Mouse (Mus musculus): ENCODE measurements around the gene Klhl21. TPM values are rescaled to one million over a fixed set of nuclear protein-coding genes. Genes with fewer than 3 reads are reported as not detected.
A peak's percentile ranks its signal among the peaks of the same experiment; 100 is the strongest.

Gene Klhl21
- polyA plus RNA-seq, 1 experiment from 2014 or later: 3.0 TPM

DNA sequence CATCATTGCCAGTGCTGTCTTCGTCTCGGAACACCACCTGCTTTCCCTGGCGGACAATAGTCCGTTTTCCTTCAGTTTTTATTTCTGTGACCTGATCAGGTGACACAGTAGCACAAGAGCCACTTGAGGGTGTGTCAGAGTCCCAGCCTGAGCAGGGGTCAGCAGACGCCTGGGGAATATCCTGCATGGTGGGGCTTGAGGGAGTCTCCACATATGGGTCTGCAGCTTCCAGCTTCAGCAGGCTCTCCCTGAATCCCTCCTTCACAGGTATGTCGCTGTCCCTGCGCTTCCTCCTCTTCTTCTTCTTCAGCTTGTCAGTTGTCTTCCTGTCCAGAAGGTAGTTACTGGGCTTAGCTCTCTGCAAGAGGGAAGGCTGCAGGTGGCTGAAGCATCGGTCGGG lies 16.5 kb upstream of the Klhl21 start:
- H3K4me3 ChIP-seq (ENCODE audit: low read depth, low read length): no peak overlapping the region
- DNase-seq (ENCODE audit: low spot score) (no peak), ATAC-seq (ENCODE audit: low FRiP score) (no peak)
- no peak overlapping the region for H3K27ac ChIP-seq (ENCODE audit: low read depth, low read length)
- H3K9ac ChIP-seq (ENCODE audit: low read depth, low read length): no peak overlapping the region
- 94% methylated on average over 9 of the region's 9 CpGs for WGBS
- peaks cover 9% of the 10 kb centered on the region; the same call in 1 of the 2 replicates for H3K36me3 ChIP-seq (ENCODE audit: control insufficient read depth, insufficient read depth, low read length)
- peaks cover 10% of the 10 kb centered on the region for H3K4me1 ChIP-seq (replicated peaks; ENCODE audit: control insufficient read depth, insufficient read depth, low read length)
- H3K27me3 ChIP-seq (ENCODE audit: control insufficient read depth, insufficient read depth, low read length): no peaks in the 10 kb centered on the region
- H3K9me3 ChIP-seq (ENCODE audit: control insufficient read depth, low read length): no peaks in the 10 kb centered on the region
- H3K4me2 ChIP-seq (replicated peaks; ENCODE audit: low read depth, low read length): no peak overlapping the region

DNA sequence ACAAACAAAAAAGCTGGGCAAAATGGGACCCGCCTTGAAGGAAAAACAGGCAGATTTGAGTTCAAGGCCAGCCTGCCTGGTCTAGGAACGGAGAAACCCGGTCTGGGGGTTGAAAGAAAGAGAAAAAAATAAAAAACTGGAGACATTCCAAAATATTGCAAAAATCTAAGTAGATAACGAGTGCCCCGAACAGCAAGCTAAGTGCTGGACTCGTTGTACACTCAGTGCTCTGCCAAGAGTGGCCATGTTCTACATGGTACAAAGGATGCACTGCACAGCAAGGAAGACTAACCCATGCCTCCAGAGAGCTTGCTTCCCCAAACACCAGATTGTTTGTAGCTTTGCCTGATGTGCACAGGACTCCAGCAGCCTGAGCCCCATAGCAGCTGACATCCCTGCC lies 15.6 kb upstream of the Klhl21 start:
- no peak for ATAC-seq (ENCODE audit: low FRiP score)
- 86% methylated on average over 6 of the region's 6 CpGs for WGBS
- Histone ChIP-seq H3K9ac (ENCODE audit: low read depth, low read length) (no peak overlapping the region), H3K36me3 (ENCODE audit: control insufficient read depth, insufficient read depth, low read length) (peaks cover 9% of the 10 kb centered on the region; the same call in 1 of the 2 replicates), H3K4me3 (ENCODE audit: low read depth, low read length) (no peak overlapping the region), H3K27me3 (ENCODE audit: control insufficient read depth, insufficient read depth, low read length) (no peaks in the 10 kb centered on the region), H3K27ac (ENCODE audit: low read depth, low read length) (no peak overlapping the region), H3K4me1 (replicated peaks; ENCODE audit: control insufficient read depth, insufficient read depth, low read length) (peaks cover 8% of the 10 kb centered on the region), H3K4me2 (replicated peaks; ENCODE audit: low read depth, low read length) (no peak overlapping the region), H3K9me3 (ENCODE audit: control insufficient read depth, low read length) (no peaks in the 10 kb centered on the region)
- no peak for DNase-seq (ENCODE audit: low spot score)

DNA sequence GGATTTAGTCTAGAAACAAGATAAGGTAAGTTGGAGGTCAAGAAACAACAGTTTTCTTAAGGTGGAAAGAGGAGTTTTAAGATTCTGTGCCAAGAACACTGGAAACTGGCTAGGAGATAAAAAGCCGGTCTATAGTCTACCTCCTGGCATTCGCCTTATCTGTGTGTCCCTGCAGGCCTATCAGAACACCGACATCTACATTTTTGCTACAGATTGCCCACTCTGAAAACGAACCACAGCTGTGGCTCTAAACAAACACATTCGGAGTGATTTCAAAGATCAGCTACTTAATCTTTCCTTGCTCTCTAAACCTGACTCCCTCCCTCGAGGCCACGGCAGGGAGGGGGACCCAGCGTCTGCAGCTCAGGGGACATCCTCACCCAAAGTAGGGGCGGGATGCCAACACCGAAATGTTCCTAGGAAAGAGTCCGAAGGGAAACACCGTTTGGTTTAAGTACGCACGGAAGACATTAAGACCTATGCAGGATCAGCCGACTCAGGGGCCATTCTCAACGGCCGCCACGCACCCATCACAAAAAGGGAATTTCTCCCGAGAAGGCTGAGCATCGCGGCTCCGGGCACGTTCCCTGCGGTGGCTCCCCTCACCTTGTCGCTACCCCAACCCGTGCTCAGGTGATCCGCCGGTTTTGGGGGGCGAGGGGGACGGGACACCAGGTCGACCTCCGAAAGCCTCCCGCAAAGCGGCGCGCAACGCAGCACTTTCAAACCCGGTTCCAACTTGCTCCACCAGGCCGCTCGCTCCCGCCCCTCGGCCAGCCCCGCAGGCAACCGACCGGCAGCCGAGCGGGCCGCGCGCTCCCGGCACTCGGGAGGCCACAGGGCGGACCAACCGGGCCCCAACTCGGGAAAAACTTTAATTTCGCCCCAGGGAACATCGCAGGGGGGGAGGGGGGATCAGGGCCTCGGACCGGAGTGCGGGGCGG lies 14.1 kb upstream of the Klhl21 start:
- H3K9ac ChIP-seq (ENCODE audit: low read depth, low read length): peak overlapping the region; percentile 93
- ATAC-seq (ENCODE audit: low FRiP score) (no peak), DNase-seq (ENCODE audit: low spot score) (peak; percentile 61)
- peaks cover 9% of the 10 kb centered on the region; the same call in 1 of the 2 replicates for H3K36me3 ChIP-seq (ENCODE audit: control insufficient read depth, insufficient read depth, low read length)
- H3K27me3 ChIP-seq (ENCODE audit: control insufficient read depth, insufficient read depth, low read length): no peaks in the 10 kb centered on the region
- WGBS: under 1% methylated on average over 54 of the region's 61 CpGs
- peak overlapping the region; percentile 88 for H3K4me2 ChIP-seq (replicated peaks; ENCODE audit: low read depth, low read length)
- H3K4me1 ChIP-seq (replicated peaks; ENCODE audit: control insufficient read depth, insufficient read depth, low read length): 0 out of 2 replicates have a peak, but pooled peaks cover 3% of the 10 kb centered on the region
- H3K27ac ChIP-seq (ENCODE audit: low read depth, low read length): peak overlapping the region; percentile 78
- H3K4me3 ChIP-seq (ENCODE audit: low read depth, low read length): peak overlapping the region; percentile 100
- H3K9me3 ChIP-seq (ENCODE audit: control insufficient read depth, low read length): no peaks in the 10 kb centered on the region

DNA sequence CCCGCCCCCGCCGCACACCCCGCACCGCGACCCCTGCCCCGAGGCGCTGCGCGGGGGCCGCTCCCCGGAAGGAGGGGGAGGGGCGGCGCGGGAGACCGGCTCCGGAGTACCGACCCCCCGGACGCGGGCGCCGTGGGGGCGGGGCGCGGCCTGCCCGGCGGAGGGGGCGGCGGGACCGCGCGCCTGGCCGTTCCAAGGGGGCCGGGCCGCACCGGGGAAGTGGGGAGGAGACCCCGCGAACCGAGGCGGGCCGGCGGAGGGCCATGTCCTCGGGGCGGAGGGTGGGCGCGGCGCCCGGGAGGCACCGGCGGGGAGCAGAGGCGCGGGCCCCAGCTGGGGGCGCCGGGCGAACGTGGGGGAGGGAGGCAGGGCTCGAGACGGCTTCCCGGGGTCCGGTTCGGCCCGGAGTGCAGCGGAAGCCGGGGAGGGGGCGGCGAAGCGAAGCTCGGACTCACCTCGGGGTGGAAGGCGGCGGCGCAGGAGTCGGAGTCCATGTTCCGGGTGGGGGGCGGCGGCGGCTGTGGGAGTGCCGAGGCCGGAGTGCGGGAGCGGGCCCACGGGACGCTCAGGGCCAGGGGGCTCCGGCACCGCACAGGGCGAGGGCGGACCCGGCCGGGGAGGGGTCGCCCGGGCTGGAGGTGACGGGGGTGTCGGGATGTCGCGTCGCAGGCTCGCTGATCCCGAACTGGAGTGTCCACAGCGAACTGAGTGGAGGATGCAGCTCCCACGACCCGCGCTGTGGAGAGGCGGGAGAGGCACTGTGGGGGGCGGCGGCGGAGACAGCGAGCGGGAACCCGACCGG lies 13.0 kb upstream of the Klhl21 start:
- peak overlapping the region; percentile 78 for H3K27ac ChIP-seq (ENCODE audit: low read depth, low read length)
- H3K4me2 ChIP-seq (replicated peaks; ENCODE audit: low read depth, low read length): peak overlapping the region; percentile 88
- peak overlapping the region; percentile 93 for H3K9ac ChIP-seq (ENCODE audit: low read depth, low read length)
- no peaks in the 10 kb centered on the region for H3K27me3 ChIP-seq (ENCODE audit: control insufficient read depth, insufficient read depth, low read length)
- under 1% methylated on average over 61 of the region's 111 CpGs for WGBS
- H3K4me3 ChIP-seq (ENCODE audit: low read depth, low read length): peak overlapping the region; percentile 100
- no peak for DNase-seq (ENCODE audit: low spot score)
- H3K36me3 ChIP-seq (ENCODE audit: control insufficient read depth, insufficient read depth, low read length): peaks cover 8% of the 10 kb centered on the region; the same call in 1 of the 2 replicates
- peak; percentile 2; the same call in 1 of the 2 replicates for ATAC-seq (ENCODE audit: low FRiP score)
- 0 out of 2 replicates have a peak, but pooled peaks cover 3% of the 10 kb centered on the region for H3K4me1 ChIP-seq (replicated peaks; ENCODE audit: control insufficient read depth, insufficient read depth, low read length)
- H3K9me3 ChIP-seq (ENCODE audit: control insufficient read depth, low read length): no peaks in the 10 kb centered on the region

DNA sequence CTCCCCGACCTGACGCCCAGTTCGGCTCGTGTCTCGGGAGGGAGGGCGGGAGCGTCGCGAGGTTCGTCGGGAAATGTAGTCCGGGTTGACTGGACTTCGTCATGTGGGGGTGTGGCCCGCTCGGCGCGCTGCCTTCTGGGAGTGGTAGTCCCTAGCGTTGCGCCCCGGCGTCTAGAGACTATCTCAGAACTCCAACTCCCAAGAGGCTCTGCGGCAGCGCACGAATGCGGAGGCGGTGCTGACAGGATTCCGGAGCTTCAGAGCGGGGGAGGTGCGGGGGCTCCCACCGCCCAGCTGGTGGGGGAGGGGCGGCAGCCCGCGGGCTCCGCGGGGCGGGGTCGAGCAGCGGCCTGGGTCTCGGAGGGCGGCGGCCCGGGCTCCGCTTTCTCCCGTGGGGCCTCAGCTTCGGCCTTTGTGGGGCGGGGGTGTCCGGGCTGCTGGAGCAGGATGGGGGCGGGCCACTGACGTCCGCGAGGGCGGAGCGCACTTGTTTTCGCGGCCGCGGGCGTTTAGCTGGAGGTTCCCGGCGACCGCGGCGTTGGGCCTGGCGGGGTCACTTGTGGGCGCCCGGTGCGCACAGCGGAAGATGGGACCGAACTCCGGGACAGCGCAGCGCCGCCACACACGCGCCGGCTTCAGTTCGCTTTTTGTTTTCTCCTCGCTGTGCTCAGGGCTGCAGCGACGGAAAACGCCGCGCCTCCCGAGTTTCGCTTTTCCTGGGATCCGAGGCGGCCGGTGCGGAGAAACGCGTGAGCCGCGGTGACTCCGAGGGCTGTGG lies 12.2 kb upstream of the Klhl21 start, which contains the start of gene Phf13:
TSS of gene Phf13 (minus strand) at position 86 of the 778 bp plus-strand sequence.
- Histone ChIP-seq H3K4me1 (replicated peaks; ENCODE audit: control insufficient read depth, insufficient read depth, low read length) (0 out of 2 replicates have a peak, but pooled peaks cover 3% of the 10 kb centered on the region), H3K36me3 (ENCODE audit: control insufficient read depth, insufficient read depth, low read length) (0 out of 2 replicates have a peak, but pooled peaks cover under 1% of the 10 kb centered on the region), H3K27me3 (ENCODE audit: control insufficient read depth, insufficient read depth, low read length) (no peaks in the 10 kb centered on the region), H3K4me3 (ENCODE audit: low read depth, low read length) (peak within 1 kb of the TSS; percentile 100), H3K27ac (ENCODE audit: low read depth, low read length) (peak within 1 kb of the TSS; percentile 78), H3K4me2 (replicated peaks; ENCODE audit: low read depth, low read length) (peak within 1 kb of the TSS; percentile 88), H3K9ac (ENCODE audit: low read depth, low read length) (peak within 1 kb of the TSS; percentile 93), H3K9me3 (ENCODE audit: control insufficient read depth, low read length) (no peaks in the 10 kb centered on the region)
- WGBS: under 1% methylated on average over 89 of the region's 94 CpGs
- ATAC-seq (ENCODE audit: low FRiP score) (peak; percentile 97), DNase-seq (ENCODE audit: low spot score) (peak; percentile 100)

DNA sequence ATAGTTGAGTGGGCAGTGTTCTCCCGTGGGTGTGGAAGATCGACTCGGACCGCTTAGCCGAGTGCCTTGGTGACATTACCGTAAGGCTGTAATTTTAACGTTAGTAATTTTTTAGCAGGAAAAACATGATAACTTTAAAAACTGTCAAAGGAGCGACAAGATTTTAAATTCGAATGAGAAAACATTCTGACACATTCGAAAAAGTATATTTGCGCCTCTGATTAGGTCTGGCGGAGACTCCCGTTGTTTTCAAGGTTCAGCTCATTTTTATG lies 11.7 kb upstream of the Klhl21 start:
- H3K27ac ChIP-seq (ENCODE audit: low read depth, low read length): peak overlapping the region; percentile 74
- no peaks in the 10 kb centered on the region for H3K9me3 ChIP-seq (ENCODE audit: control insufficient read depth, low read length)
- peak overlapping the region; percentile 69 for H3K4me2 ChIP-seq (replicated peaks; ENCODE audit: low read depth, low read length)
- H3K4me3 ChIP-seq (ENCODE audit: low read depth, low read length): peak overlapping the region; percentile 100
- H3K9ac ChIP-seq (ENCODE audit: low read depth, low read length): peak overlapping the region; percentile 75
- 7% methylated on average over 13 of the region's 13 CpGs for WGBS
- H3K4me1 ChIP-seq (replicated peaks; ENCODE audit: control insufficient read depth, insufficient read depth, low read length): 0 out of 2 replicates have a peak, but pooled peaks cover 3% of the 10 kb centered on the region
- DNase-seq (ENCODE audit: low spot score) (no peak), ATAC-seq (ENCODE audit: low FRiP score) (no peak)
- no peaks in the 10 kb centered on the region for H3K36me3 ChIP-seq (ENCODE audit: control insufficient read depth, insufficient read depth, low read length)
- no peaks in the 10 kb centered on the region for H3K27me3 ChIP-seq (ENCODE audit: control insufficient read depth, insufficient read depth, low read length)

DNA sequence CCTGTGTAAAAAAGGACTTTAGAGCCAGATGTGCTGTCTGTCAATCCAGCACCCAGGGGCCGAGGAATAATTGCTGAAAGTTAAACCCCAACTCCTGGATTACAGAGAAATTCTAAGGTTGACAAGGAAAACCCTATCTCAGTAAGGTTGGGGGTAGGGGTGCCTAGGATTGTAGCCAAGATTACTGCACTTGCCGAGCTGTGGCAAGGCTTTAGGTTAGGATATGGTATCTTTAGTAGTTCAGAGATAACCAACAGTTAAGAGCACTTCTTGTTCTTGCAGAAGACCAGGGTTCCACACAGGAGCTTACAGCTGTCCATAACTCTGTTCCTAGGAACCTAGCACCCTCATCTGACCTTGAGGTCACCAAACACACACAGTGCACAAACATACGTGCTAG lies 10.9 kb upstream of the Klhl21 start:
- no peak overlapping the region for H3K9ac ChIP-seq (ENCODE audit: low read depth, low read length)
- DNase-seq (ENCODE audit: low spot score) (no peak), ATAC-seq (ENCODE audit: low FRiP score) (no peak)
- no peak overlapping the region for H3K4me2 ChIP-seq (replicated peaks; ENCODE audit: low read depth, low read length)
- peak overlapping the region; percentile 100; the same call in 1 of the 2 replicates for H3K4me3 ChIP-seq (ENCODE audit: low read depth, low read length)
- no peaks in the 10 kb centered on the region for H3K9me3 ChIP-seq (ENCODE audit: control insufficient read depth, low read length)
- no peak overlapping the region for H3K27ac ChIP-seq (ENCODE audit: low read depth, low read length)
- WGBS: 70% methylated on average over 3 of the region's 3 CpGs
- H3K4me1 ChIP-seq (replicated peaks; ENCODE audit: control insufficient read depth, insufficient read depth, low read length): 0 out of 2 replicates have a peak, but pooled peaks cover 3% of the 10 kb centered on the region
- no peaks in the 10 kb centered on the region for H3K36me3 ChIP-seq (ENCODE audit: control insufficient read depth, insufficient read depth, low read length)
- H3K27me3 ChIP-seq (ENCODE audit: control insufficient read depth, insufficient read depth, low read length): no peaks in the 10 kb centered on the region

DNA sequence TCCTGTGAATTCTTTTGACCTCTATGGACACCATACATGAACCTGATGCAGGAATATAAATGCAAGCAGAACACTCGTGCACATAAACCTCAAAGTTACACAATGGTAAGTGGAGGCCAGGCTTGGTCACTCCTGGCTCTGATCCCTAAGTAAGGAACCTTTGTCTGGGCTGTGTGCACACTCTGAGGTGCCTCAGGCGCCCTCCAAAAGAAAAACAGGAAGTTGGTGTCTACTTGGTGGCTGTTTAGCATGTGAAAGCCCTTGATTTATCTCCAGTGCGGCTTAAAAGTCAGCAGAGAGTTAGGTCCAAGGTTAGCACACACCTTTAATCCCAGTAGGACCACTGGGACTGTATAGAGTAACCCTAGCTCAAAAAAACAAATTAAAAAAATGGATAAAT lies 9.1 kb upstream of the Klhl21 start:
- H3K27ac ChIP-seq (ENCODE audit: low read depth, low read length): no peak overlapping the region
- no peaks in the 10 kb centered on the region for H3K27me3 ChIP-seq (ENCODE audit: control insufficient read depth, insufficient read depth, low read length)
- WGBS: 62% methylated on average over 3 of the region's 3 CpGs
- ATAC-seq (ENCODE audit: low FRiP score) (no peak), DNase-seq (ENCODE audit: low spot score) (no peak)
- H3K4me2 ChIP-seq (replicated peaks; ENCODE audit: low read depth, low read length): no peak overlapping the region
- no peaks in the 10 kb centered on the region for H3K4me1 ChIP-seq (replicated peaks; ENCODE audit: control insufficient read depth, insufficient read depth, low read length)
- H3K4me3 ChIP-seq (ENCODE audit: low read depth, low read length): no peak overlapping the region
- no peak overlapping the region for H3K9ac ChIP-seq (ENCODE audit: low read depth, low read length)
- H3K36me3 ChIP-seq (ENCODE audit: control insufficient read depth, insufficient read depth, low read length): no peaks in the 10 kb centered on the region
- H3K9me3 ChIP-seq (ENCODE audit: control insufficient read depth, low read length): no peaks in the 10 kb centered on the region
